Mouse (Mus musculus) forebrain, embryonic 16.5 days (tissue): ENCODE data around the gene Dirc2. TPM values are rescaled to one million over a fixed set of nuclear protein-coding genes. Genes with fewer than 3 reads are reported as not detected.

Experiments
- ATAC-seq: fragments of 200-750 bp; cut with Nextera tagmentation; 2 replicates; pipeline ENCODE4 v1.8.0; 2017; ENCODE audit warnings: mild to moderate bottlenecking, moderate library complexity
- H3K27ac ChIP-seq: fragments of 300-500 bp; sonication (generic); 2 replicates; pipeline ENCODE4 v1.5.1; 2014; ENCODE audit warnings: low read length, control low read depth
- H3K27me3 ChIP-seq: fragments of 300-500 bp; sonication (generic); replicated peaks from 2 replicates; pipeline ENCODE4 v1.6.1; 2014; ENCODE audit warnings: low read length; ENCODE audit not compliant: control insufficient read depth, insufficient read depth
- H3K36me3 ChIP-seq: fragments of 300-500 bp; sonication (generic); 2 replicates; pipeline ENCODE4 v1.6.1; 2014; ENCODE audit not compliant: control insufficient read depth, insufficient read depth
- H3K4me1 ChIP-seq: fragments of 300-500 bp; sonication (generic); replicated peaks from 2 replicates; pipeline ENCODE4 v1.6.1; 2014; ENCODE audit warnings: low read length; ENCODE audit not compliant: control insufficient read depth, insufficient read depth
- H3K4me2 ChIP-seq: fragments of 300-500 bp; sonication (generic); 2 replicates; pipeline ENCODE4 v1.6.1; 2014; ENCODE audit warnings: mild to moderate bottlenecking, low read length, control low read depth
- H3K4me3 ChIP-seq: fragments of 300-500 bp; sonication (generic); replicated peaks from 2 replicates; pipeline ENCODE4 v1.5.1; 2014; ENCODE audit warnings: mild to moderate bottlenecking, low read length, control low read depth
- H3K9ac ChIP-seq: fragments of 300-500 bp; sonication (generic); replicated peaks from 2 replicates; pipeline ENCODE4 v1.6.1; 2014; ENCODE audit warnings: low read depth, low read length, control low read depth
- H3K9me3 ChIP-seq: fragments of 300-500 bp; sonication (generic); 2 replicates; pipeline ENCODE4 v1.6.1; 2016; ENCODE audit warnings: low read length; ENCODE audit not compliant: control insufficient read depth
- WGBS: fragments of 180-500 bp; shearing (Covaris S2); extraction: QIAGEN DNeasy Blood & Tissue Kit; methylation state at CpG from one replicate; pipeline ENCODE4 v1.1.7; 2014; 5-methylcytosine and 5-hydroxymethylcytosine counted together
- polyA plus RNA-seq: library from polyadenylated mRNA; unstranded; fragments of >200 nt; fragmentation: Nextera tagmentation; extraction: Ambion mirVana; gene quantifications from 2 replicates; pipeline ENCODE4 v1.2.1, GENCODE M21; 2015

Dirc2 gene
- polyA plus RNA-seq, 1 experiment from 2014 or later: 36.4 TPM

DNA sequence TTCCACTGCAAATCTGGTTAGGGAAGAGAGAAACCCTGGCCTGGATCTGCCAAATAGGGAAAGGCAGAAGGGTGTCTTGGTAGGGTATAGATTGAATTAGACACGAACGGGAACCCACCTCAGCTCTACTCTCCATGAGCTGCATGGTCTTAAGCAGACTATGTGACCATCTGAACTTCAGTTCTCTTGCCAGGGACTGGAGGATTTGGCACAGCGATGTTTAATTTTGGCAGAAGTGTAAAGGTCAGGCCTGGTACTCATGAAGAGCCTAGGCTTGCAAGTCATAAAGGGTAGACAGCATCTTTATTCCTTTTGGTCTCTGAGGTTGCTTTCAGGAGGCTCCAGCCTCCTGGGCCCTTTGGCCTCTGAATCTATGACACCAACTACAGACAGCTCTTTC is 116.5 kb downstream of the Dirc2 start:
- 85% methylated on average over 3 of the region's 3 CpGs for WGBS
- H3K9ac ChIP-seq: no peak overlapping the region
- no peak for ATAC-seq
- H3K4me2 ChIP-seq: no peak overlapping the region
- no peak overlapping the region for H3K4me3 ChIP-seq
- H3K9me3 ChIP-seq: no peaks in the 10 kb centered on the region
- no peaks in the 10 kb centered on the region for H3K27me3 ChIP-seq
- H3K27ac ChIP-seq: no peak overlapping the region
- H3K4me1 ChIP-seq: 0 out of 2 replicates have a peak, but pooled peaks cover 3% of the 10 kb centered on the region
- H3K36me3 ChIP-seq: no peaks in the 10 kb centered on the region

DNA sequence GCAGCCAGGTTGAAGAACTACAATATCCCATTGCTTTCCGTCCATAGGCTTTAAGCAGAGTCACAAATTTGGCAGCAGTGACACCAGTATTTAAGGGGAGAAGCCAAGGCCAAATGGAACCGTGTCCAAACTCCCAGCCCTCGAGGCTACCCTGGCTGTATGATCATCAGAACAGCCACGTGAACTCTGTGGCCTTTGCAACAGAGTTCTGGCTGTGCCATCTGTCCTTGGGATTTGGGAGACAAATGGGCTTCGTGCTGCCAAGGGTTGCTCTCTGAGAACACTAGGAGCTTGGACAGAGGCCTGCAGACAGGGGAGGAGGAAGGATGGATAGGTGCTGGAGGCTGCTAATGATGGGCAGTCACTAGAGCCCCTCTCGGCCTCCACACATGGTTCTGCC is 117.0 kb downstream of the Dirc2 start:
- H3K9me3 ChIP-seq: no peaks in the 10 kb centered on the region
- 58% methylated on average over 6 of the region's 6 CpGs for WGBS
- H3K27ac ChIP-seq: peak overlapping the region; percentile 7; the same call in 1 of the 2 replicates
- no peaks in the 10 kb centered on the region for H3K27me3 ChIP-seq
- no peaks in the 10 kb centered on the region for H3K36me3 ChIP-seq
- H3K9ac ChIP-seq: no peak overlapping the region
- H3K4me2 ChIP-seq: no peak overlapping the region
- ATAC-seq: peak; percentile 47; the same call in 1 of the 2 replicates
- 0 out of 2 replicates have a peak, but pooled peaks cover 3% of the 10 kb centered on the region for H3K4me1 ChIP-seq
- H3K4me3 ChIP-seq: no peak overlapping the region

DNA sequence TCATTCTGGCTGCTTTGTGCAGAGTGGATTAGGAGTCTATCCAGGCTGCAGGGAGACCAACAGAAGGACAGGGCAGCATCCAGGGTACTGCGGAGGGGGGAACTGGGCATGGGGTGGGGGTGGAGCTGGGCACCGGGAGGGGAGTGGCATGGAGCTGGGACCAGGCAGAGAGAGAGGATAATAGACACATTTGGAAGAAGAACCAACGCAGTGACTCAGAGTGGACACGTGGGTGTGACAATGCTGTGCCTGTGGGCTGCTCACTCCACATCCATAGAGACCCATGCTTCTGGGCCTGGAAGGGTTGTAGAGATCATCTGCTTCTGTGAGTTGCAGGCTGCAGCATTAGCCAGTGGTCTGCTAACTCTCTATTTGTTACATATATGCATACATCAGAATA is 120.3 kb downstream of the Dirc2 start:
- Histone ChIP-seq H3K27ac (no peak overlapping the region), H3K4me2 (no peak overlapping the region), H3K4me1 (0 out of 2 replicates have a peak, but pooled peaks cover 3% of the 10 kb centered on the region), H3K27me3 (no peaks in the 10 kb centered on the region), H3K36me3 (no peaks in the 10 kb centered on the region), H3K9ac (no peak overlapping the region), H3K9me3 (no peaks in the 10 kb centered on the region), H3K4me3 (no peak overlapping the region)
- ATAC-seq: no peak
- 91% methylated on average over 4 of the region's 4 CpGs for WGBS

Other genes starting within 250 kb of the Dirc2 start
- 22.3 and 30.1 TPM in 2 replicates for gene Sema5b, start 228.2 kb downstream of the Dirc2 start, polyA plus RNA-seq
- gene Hspbap1, start 1.0 kb upstream of the Dirc2 start, polyA plus RNA-seq: 21.8 and 25.5 TPM in 2 replicates
- 0.13 and 0.20 TPM in 2 replicates for gene Parp14, start 102.2 kb upstream of the Dirc2 start, polyA plus RNA-seq
- gene Parp9, start 169.1 kb upstream of the Dirc2 start, polyA plus RNA-seq: 2.3 and 2.5 TPM in 2 replicates
- 1.7 and 2.4 TPM in 2 replicates for gene Dtx3l, start 169.8 kb upstream of the Dirc2 start, polyA plus RNA-seq
- gene Kpna1, start 209.4 kb upstream of the Dirc2 start, polyA plus RNA-seq: 85.5 and 88.4 TPM in 2 replicates